Mouse (Mus musculus) v-Abl transformed pro-B cells (cell line): ENCODE measurements around the gene Bbs9.
"Not testable (repeated sequence)": the region's sequence is repeated elsewhere in the genome, so short reads cannot be mapped to it uniquely, and the experiment has no call there.

ENCODE experiments used
- in situ Hi-C, 2 experiments: fragments of 400-800 bp; cut with MboI; formaldehyde crosslinking; loops; one replicate each; pipeline ENCODE4 v1.15.1; 2025; ENCODE audit not compliant: unreplicated experiment in 2 of 2

Bbs9 gene

GRCm38 (mm10) chr9:22712743-22713142 is 237.2 kb downstream of the Bbs9 start:
- in situ Hi-C loops: no loop called here

- in situ Hi-C loops: not testable (repeated sequence)
Observed at GRCm38 (mm10) chr9:22713286-22713685, 237.8 kb downstream of the Bbs9 start.

- in situ Hi-C loops: no loop called here
Observed at GRCm38 (mm10) chr9:22717583-22717982, 242.1 kb downstream of the Bbs9 start.

- in situ Hi-C loops: no loop called here
Observed at GRCm38 (mm10) chr9:22718174-22718823, 242.8 kb downstream of the Bbs9 start.

- in situ Hi-C loops: no loop called here
Observed at GRCm38 (mm10) chr9:22732646-22733045, 257.1 kb downstream of the Bbs9 start.

GRCm38 (mm10) chr9:22734954-22735353 is 259.4 kb downstream of the Bbs9 start:
- in situ Hi-C loops: no loop called here

GRCm38 (mm10) chr9:22735385-22735784 is 259.9 kb downstream of the Bbs9 start:
- in situ Hi-C loops: no loop called here

GRCm38 (mm10) chr9:22737893-22738292 is 262.4 kb downstream of the Bbs9 start:
- in situ Hi-C loops: no loop called here

- in situ Hi-C loops: no loop called here
Observed at GRCm38 (mm10) chr9:22738861-22739260, 263.3 kb downstream of the Bbs9 start.

GRCm38 (mm10) chr9:22741967-22742366 is 266.5 kb downstream of the Bbs9 start:
- in situ Hi-C loops: no loop called here

GRCm38 (mm10) chr9:22748617-22749016 is 273.1 kb downstream of the Bbs9 start:
- in situ Hi-C loops: no loop called here

GRCm38 (mm10) chr9:22750779-22751545 is 275.4 kb downstream of the Bbs9 start:
- in situ Hi-C loops: no loop called here

GRCm38 (mm10) chr9:22751546-22751929 is 276.0 kb downstream of the Bbs9 start:
- in situ Hi-C loops: no loop called here

GRCm38 (mm10) chr9:22754081-22754672 is 278.7 kb downstream of the Bbs9 start:
- in situ Hi-C loops: no loop called here

GRCm38 (mm10) chr9:22758487-22758886 is 283.0 kb downstream of the Bbs9 start:
- in situ Hi-C loops: no loop called here

GRCm38 (mm10) chr9:22759241-22759640 is 283.7 kb downstream of the Bbs9 start:
- in situ Hi-C loops: no loop called here

GRCm38 (mm10) chr9:22760376-22760775 is 284.9 kb downstream of the Bbs9 start:
- in situ Hi-C loops: no loop called here

- in situ Hi-C loops: no loop called here
Observed at GRCm38 (mm10) chr9:22761487-22761886, 286.0 kb downstream of the Bbs9 start.

GRCm38 (mm10) chr9:22765618-22766220 is 290.2 kb downstream of the Bbs9 start:
- in situ Hi-C loops: no loop called here

- in situ Hi-C loops: no loop called here
Observed at GRCm38 (mm10) chr9:22767154-22767553, 291.6 kb downstream of the Bbs9 start.

- in situ Hi-C loops: no loop called here
Observed at GRCm38 (mm10) chr9:22767860-22768259, 292.3 kb downstream of the Bbs9 start.
